Mouse (Mus musculus) heart, adult 8-10 months (tissue): ENCODE measurements around the gene Cmas. TPM values are rescaled to one million over a fixed set of nuclear protein-coding genes. Genes with fewer than 3 reads are reported as not detected.

Source experiments
- DNase-seq: peaks from one replicate; pipeline ENCODE4 v3.0.0; 2022; ENCODE audit warnings: low spot score
- total RNA-seq, 4 experiments: library from RNA; stranded (reverse); gene quantifications; 2 replicates each; pipeline ENCODE4 v1.2.4; 2022

Gene Cmas
- total RNA-seq, 4 experiments from 2014 or later = 32.7 to 38.9 (median 36.0) TPM

- peak; percentile 11 for DNase-seq
These were observed 3.9 kb upstream of the Cmas start for GRCm38 (mm10) chr6:142752331-142753246.

GRCm38 (mm10) chr6:142757334-142757965, 964 bp downstream of the Cmas start:
- DNase-seq = peak; percentile 33

DNA sequence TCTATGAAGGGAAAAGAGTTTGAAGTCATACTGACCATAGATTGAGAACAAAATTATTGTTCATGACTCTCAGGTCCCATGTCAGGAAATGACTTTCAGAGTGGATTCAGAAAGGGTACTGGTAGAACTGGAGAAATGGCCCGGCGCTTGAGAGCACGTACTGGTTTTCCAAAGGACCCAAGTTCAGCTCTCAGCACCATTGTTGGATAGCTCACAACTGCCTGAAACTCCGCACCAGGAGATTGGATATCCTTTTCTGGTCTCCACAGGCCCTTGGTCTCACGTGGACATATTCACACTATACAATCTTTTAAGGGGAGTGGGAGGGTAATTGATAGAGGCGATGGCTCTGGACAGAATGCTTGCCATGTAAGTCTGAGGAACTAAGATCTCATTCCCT, 1.5 kb downstream of the Cmas start:
- no peak for DNase-seq

DNA sequence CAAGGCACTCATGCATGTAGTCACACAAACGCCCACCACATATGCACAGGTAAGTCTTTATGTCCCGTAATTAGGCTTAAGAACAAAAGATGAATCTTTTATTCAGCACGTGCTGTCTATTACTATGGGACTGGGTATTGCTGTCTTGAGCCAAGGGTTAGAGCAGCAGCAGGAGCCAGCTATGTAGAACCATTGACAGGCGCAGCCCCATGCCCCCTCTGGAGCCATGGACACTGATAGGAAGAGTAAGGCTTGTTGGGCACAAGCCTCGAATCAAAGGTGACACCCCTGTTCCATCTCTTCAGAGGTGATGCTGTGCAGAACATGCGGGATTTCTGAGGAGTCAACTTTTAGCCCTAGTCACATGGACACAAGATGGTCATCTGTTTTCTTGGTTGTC, 2.1 kb downstream of the Cmas start:
- no peak for DNase-seq

- no peak for DNase-seq
These were observed 3.1 kb downstream of the Cmas start for GRCm38 (mm10) chr6:142759633-142760032.

DNA sequence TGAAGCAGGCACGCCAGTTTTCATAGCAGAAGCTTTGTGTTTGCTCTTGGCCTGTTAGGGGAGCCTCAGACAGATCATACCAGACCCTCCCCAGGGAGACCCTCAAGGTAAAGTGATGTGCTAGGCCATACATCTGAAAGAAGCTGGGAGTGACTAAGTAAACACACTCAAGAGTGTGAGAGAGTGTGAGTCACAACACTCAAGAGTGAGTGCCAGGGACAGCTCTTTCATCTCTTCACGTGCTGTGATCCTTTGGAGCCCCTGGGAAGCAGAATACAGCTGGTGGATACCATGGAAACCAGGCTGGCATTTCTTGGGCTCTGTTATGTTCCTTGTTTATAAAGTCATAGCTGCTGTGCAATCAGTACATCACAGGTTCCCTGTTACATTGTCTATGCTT, 8.4 kb downstream of the Cmas start:
- no peak for DNase-seq

DNA sequence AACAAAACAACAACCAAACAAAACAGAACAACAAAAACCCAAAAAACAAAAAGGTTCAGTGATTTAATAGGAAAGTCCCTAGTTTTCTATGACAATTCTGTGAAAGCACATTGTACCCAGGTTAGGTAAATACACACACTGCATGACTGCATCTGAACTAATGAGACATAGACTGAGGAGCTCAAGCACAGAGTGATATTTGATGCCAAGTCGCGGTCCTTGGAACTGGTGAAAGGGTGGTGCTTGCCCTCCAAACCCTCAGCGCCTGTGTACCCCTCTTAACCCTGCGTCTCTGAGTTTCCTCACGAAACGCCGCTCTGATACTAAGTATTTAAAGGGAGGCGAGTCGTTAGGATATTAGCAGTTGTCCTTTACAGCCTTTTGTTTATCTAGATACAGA, 10.8 kb downstream of the Cmas start:
- DNase-seq = no peak

DNA sequence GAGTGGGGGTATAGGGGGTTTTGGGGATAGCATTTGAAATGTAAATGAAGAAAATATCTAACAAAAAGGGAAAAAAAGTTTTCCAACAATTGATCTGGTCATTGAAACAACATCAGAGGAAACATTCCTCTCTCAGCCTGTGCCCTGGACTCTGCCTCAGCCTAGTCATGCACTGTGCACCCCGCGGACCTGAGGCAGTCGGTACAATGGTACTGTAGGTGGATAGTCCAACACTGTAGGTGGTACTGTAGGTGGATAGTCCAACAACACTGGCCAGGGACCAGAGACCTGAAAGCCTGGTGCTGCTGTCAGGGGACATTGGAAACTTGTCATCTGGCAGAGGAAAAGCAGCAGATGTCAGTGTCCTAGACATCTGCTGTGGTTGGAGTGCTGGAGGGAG, 13.4 kb downstream of the Cmas start:
- DNase-seq = no peak

- no peak for DNase-seq
These were observed 15.2 kb downstream of the Cmas start for GRCm38 (mm10) chr6:142771643-142772042.

DNA sequence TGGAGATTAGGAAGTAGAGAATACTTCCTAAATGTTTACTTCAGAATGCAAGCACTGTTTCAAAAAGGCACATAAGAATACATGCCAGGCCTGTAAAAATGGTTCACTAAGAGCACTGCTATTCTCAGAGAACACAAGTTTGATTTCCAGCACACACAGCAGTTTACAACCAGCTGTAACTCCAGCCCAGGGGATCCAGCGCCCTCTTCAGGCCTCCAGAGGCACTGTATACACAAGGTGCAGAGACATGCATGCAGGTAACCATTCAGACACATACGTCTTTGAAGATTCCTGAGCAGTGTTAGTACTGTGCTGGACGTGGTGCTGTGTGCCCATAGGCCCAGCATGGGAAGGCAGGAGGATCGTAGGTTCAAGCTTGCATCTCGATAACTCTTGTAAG, 17.1 kb downstream of the Cmas start:
- no peak for DNase-seq

GRCm38 (mm10) chr6:142776935-142777334, 20.4 kb downstream of the Cmas start:
- no peak for DNase-seq

DNA sequence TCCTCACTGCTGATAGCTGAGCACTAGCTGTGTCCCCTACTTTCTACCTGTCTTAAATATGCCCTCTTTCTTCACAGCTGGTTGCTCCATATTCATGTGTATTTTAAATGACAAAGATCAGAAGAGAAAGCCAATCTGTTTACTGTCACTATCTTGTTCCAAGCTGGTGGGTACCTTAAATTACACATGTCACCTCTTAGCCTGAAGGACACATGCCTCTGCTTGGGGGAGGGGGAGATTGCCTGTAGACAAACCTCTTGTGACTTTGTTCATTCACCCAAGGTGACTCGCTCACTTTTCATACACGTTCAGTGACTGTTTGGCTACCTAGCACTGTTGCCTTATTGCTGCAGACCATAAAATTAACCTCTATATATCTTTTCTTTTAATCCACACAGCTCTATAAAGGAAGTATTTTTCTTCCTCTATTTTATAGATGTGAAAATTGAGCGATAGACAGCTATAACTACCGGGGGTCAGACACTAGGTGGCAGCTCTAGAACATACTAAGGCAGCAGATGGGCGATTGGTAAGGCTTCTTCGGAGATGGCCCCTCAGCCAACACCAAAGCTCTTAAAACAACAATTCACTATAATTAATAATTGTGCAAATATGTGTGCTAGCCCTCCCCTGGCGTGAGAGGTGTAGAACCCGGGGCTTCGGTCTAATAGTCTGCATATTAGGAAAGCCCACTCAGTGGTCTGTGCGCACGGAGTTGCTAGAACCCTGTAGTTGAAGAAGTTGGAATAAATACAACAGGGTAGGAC, 22.7 kb downstream of the Cmas start:
- peak; percentile 21 for DNase-seq

DNA sequence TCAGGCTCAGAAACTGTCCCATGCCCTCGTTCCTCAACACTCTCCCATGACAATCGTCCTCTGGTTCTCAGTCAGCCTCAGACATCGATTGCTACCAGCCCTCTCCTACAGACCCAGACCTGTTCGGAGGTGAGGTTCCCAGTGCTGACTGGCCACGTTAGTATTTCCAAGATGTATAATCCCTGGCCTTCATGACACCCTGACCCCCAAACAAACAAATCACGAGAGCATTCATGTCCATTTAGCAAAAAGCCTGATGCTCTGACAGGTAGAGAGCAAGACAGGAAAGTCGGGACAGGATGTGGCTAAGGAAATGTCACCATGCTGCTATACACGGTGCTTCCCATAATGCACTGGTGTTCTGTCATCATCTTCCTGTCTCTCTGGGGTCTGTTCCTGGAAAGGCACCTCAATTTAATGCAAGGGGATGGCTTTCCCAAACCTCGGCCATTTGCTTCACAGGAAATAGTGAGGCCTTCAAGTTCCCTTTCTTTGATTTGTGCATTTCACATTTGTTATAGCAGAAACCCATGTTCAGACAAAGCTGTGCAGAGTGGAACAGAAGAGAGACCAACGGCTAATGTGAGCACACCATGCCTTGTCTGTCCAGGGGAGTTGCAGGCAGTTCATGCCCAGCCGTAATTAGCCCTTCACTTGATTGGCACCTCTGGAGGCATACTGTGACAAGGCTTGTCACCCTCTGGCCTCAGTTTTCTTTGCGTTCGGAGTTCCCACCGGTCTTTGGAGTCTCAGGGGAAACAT, 23.5 kb downstream of the Cmas start:
- no peak for DNase-seq

DNA sequence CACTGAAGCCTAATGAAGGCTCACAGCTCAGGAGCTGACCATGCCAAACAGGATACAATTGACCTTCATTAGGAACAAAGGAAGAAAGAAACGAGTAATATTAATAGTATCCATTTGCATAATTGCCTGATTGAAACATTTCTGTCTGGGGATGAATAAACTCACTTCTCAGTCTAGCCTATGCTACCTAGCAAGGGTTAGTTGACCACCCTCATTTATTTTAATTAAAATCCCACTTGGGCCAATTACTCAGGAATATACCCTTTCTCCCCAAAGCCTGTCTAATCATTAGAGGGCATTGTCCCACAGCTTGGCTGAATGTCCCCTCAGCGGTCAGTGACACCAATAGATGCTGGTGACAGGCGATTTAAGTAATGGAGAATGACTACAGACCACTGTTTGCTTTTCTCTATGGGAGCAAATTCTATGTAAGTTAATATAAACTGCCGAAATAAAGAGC, 24.1 kb downstream of the Cmas start:
- DNase-seq = no peak

GRCm38 (mm10) chr6:142781286-142781685, 24.8 kb downstream of the Cmas start:
- DNase-seq = no peak

DNA sequence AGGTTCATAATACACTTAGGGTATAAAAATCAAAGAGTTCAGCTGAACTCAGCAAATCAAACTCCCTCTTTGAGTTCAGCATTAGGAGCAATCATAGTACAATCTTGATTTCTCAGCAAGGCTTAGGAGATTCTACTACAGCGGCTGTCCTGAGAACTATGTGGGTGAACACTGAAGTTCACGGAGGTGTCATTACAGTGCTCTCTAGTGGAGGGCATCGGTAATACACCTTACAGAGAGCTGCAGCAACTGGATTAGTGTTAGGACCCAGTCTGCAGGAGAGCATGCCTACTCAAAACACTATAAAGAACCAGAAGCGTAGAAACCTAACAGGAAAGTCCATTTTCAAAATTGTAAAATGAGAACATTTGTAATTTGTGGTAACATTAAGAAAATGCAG, 28.9 kb downstream of the Cmas start:
- peak; percentile 61 for DNase-seq

GRCm38 (mm10) chr6:142786106-142786505, 29.6 kb downstream of the Cmas start:
- no peak for DNase-seq

- no peak for DNase-seq
These were observed 31.8 kb downstream of the Cmas start for GRCm38 (mm10) chr6:142788042-142788987.

- DNase-seq = no peak
These were observed 33.2 kb downstream of the Cmas start for GRCm38 (mm10) chr6:142789736-142790135.

DNA sequence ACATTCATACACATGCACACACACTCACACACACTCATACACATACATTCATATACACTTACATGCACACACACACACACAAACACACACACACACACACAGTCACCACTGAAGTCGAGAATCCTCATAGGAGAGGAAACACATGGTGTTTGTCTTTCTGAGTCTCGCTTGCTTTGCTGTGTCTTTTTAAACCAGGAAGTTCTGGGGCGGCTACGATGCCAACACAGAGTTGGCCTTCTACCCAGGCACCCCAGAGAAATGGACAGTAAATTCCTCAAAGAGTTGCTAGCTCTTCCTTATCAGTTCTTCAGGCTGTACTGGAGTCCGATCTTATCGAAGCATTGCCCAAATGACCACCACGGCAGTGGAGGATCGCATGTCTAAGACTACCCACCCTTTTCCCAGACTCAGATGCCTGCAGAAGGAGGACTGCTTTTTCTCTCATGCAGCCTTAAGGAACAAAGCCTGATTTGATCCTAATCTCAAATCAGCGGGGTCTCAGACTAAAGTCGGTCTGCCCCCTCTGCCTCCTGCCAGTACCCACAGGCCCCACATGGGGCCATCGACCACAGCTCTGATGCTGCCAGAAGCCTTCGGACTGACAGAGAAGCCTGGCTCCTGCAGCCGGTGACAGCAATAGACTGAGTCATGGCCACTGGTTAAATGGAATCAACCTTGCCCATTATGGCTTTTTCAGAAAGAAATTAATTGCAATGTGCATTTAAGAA, 35.9 kb downstream of the Cmas start:
- no peak for DNase-seq
